Mouse (Mus musculus): ENCODE measurements at regions not wholly inside any gene's neighbourhood (a gene's known extent, or its start where the extent isn't known, plus 50 kb on each side); places are given as distances from the start of the nearest gene placed in this dataset.

DNA sequence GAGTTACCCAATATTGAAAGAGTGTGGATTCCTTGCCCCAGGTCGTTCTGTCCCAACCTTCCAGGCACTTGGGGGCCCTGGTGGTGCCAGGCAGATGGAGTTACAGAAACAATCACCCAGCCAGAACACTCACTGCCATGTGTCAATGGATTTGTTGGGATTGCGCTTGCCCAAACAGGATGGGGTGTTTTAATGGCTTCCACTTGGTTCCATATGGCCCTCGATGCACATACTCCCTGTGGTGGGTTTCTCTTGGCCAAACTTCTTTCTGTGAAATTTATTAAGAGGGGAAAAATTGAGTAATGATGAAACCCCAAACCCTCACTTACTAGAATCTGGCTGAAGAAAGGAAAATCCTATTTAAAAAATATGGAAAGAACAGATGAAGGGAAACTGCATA lies 146.8 kb downstream of the Spata18 start:
- no peak for DNase-seq (ENCODE audit: low read depth, low spot score)

GRCm38 (mm10) chr5:73803431-73803830 lies 152.3 kb downstream of the Spata18 start:
- no peak for DNase-seq (ENCODE audit: low read depth, low spot score)

- DNase-seq (ENCODE audit: low read depth, low spot score): peak; percentile 29
These were observed 153.5 kb downstream of the Spata18 start for GRCm38 (mm10) chr5:73804556-73805230.

DNA sequence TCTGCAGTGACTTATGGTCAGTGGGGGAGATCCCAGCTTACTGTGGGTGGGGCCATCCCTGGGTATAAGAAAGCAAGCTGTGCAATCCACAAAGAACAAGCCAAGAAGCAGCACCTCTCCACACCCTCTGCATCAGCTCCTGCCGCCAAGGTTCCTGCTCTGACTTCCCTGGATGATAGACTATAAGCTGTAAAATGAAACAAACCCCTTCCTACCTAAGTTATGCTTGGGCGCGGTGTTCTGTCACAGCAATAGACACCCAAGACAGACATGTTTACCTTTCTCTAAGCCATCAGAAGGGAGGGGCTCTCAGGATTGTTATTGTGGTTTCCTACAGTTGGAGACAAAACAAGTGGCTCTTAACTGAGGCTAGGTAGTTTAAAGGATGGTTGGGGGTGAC lies 159.5 kb downstream of the Spata18 start:
- no peak for DNase-seq (ENCODE audit: low read depth, low spot score)

GRCm38 (mm10) chr5:73811094-73811521 lies 159.9 kb downstream of the Spata18 start:
- no peak for DNase-seq (ENCODE audit: low read depth, low spot score)

DNA sequence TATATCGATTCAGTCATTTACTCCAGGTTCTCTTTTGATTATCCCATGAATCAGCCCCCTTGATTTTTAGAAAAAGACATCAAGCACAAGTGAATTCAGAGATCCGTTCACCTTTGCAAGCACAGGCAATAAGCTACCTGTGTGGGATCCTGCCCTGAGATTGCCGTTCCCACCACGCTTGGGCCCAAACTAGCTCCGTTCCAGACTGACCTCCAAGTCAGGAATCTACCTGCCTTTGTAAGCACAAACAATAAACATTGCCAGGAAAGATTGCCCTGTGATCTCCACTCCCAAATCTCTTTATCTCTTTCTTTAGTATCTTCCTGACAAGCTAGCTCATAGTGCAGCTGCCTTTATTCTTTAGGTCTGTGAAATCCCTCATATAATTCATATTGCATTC lies 164.6 kb downstream of the Spata18 start:
- DNase-seq (ENCODE audit: low read depth, low spot score): no peak

DNA sequence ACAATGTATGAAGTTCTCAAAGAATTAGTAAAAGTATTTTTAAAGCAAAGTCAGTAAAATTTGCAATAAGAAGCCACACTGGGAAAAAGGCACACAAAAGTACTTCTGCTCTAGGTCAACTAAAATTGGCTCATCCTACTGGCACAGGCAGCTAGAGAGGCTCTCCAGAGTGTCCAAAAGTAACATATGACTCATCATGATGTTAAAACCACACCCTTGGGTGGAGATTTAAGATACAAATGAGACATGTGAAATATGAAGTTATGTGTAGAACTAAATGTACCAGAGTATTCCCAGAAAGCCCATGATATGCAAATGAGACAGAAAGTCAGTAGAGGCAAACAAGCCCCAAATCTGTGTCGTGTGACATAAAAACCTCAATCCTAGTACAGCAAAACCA lies 166.0 kb downstream of the Spata18 start:
- no peak for DNase-seq (ENCODE audit: low read depth, low spot score)

- no peak for DNase-seq (ENCODE audit: low read depth, low spot score)
These were observed 170.9 kb downstream of the Spata18 start for GRCm38 (mm10) chr5:73821956-73822545.

DNA sequence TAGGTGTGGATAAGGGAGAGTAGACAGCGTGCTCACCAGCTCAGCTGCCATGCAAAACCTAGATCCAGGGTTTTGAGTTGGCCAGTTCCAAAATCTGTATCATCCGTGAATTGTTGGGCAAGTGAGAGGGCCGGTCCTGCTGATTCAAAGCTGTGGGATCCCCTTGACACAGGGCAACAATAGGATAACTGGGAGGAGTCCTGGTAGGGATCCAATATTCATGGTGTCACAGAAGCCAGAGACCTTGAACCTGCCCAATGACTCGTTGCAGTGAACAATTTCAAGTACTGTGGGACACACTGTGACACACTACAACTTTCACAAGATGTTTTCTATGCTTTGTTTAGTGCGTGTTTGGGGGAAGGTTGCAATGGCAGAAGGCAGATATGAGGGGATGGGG lies 172.2 kb downstream of the Spata18 start:
- no peak for DNase-seq (ENCODE audit: low read depth, low spot score)

DNA sequence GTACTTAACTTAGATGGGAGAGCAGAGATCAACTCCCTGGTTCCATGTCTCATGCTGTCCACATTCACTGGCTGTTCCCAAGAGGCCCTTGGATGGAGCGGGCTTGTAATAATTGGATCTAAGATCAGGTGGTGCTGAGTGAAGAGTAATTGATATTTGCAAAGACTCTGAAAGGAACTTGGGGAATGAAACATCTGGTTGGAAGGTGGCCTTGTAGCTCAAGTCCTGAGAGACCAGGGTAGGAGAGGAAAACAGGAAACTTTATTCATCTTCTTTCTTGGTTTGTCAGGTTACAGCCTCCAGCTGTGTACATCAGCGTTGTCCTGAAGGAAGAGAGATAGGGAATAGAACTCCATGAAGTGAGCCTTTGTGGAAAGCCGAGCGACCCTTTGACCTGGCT lies 175.8 kb downstream of the Spata18 start:
- no peak for DNase-seq (ENCODE audit: low read depth, low spot score)

DNA sequence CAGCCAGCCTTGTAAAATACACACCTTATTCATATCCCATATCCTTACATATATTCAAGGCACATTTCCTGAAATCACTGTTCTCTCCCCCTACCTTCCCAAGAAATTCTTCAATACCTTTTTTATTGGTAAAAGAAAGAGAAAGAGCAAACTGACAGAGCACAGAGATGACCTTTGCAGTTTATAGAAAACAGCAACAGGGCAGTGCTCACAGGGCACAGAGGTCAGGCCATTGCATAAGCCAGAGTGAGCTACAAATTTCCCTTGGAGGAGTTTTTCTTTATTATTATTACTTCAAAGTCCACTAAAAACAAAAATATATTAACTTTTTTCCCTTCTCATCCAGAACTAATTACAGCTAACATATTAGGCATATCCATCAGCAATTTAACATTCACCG lies 182.5 kb downstream of the Spata18 start:
- DNase-seq (ENCODE audit: low read depth, low spot score): no peak

GRCm38 (mm10) chr5:73843776-73844175 lies 192.6 kb downstream of the Spata18 start:
- DNase-seq (ENCODE audit: low read depth, low spot score): no peak

- no peak for DNase-seq (ENCODE audit: low read depth, low spot score)
These were observed 195.1 kb downstream of the Spata18 start for GRCm38 (mm10) chr5:73846096-73846782.

DNA sequence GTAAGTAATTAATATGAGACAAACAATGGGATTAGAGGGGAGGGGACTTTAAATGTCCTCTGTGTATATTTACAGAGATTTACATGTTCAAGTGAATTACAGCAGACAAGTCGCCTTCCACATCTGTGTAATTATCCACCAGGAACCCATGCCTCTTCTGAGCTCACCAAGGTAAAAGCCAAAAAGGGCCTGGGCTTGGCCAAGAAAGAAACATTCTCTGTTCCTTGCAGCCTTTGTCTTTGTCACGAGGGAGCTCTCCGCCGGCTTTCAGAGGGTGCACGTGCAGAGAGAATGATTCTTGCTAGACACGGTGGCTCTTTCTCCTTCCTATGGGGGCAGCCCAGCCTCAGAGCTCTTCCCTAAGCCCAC lies 195.6 kb downstream of the Spata18 start:
- no peak for DNase-seq (ENCODE audit: low read depth, low spot score)

DNA sequence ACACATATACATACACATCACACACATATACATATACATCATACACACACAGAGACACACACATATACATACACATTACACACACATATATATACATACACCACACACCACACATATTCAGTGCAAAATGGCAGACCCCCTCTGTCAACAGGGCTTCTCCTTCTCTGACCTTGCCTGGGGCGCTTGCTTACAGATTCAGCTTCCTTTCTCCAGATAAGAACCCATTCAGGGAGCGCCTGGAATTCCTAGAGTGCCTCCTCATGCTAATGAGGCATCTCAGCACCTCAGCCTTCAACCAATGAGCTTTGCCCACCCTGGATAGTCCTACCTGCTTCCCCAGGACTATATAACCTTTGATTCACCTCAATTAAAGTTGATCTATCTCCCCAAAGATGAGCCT lies 200.3 kb downstream of the Spata18 start:
- DNase-seq (ENCODE audit: low read depth, low spot score): peak; percentile 79

- DNase-seq (ENCODE audit: low read depth, low spot score): peak; percentile 85
These were observed 203.0 kb downstream of the Spata18 start for GRCm38 (mm10) chr5:73854025-73854773.

GRCm38 (mm10) chr5:73854774-73855371 lies 203.7 kb downstream of the Spata18 start:
- no peak for DNase-seq (ENCODE audit: low read depth, low spot score)

GRCm38 (mm10) chr5:73859320-73859719 lies 208.1 kb downstream of the Spata18 start:
- DNase-seq (ENCODE audit: low read depth, low spot score): no peak

- peak; percentile 92 for DNase-seq (ENCODE audit: low read depth, low spot score)
These were observed 204.0 kb downstream of the Usp46 start for GRCm38 (mm10) chr5:73864138-73864761.

- no peak for DNase-seq (ENCODE audit: low read depth, low spot score)
These were observed 195.4 kb downstream of the Usp46 start for GRCm38 (mm10) chr5:73872641-73873421.

GRCm38 (mm10) chr5:73874770-73875169 lies 193.5 kb downstream of the Usp46 start:
- no peak for DNase-seq (ENCODE audit: low read depth, low spot score)
